Mouse (Mus musculus): Measurements from ENCODE around the gene Afmid. TPM values are rescaled to one million over a fixed set of nuclear protein-coding genes. Genes with fewer than 3 reads are reported as not detected.
A peak's percentile ranks its signal among the peaks of the same experiment; 100 is the strongest.
"Not testable (repeated sequence)": the region's sequence is repeated elsewhere in the genome, so short reads cannot be mapped to it uniquely, and the experiment has no call there.

The Afmid gene
- total RNA-seq, 2 experiments from 2014 or later, result 3.8 to 4.0 TPM

DNA sequence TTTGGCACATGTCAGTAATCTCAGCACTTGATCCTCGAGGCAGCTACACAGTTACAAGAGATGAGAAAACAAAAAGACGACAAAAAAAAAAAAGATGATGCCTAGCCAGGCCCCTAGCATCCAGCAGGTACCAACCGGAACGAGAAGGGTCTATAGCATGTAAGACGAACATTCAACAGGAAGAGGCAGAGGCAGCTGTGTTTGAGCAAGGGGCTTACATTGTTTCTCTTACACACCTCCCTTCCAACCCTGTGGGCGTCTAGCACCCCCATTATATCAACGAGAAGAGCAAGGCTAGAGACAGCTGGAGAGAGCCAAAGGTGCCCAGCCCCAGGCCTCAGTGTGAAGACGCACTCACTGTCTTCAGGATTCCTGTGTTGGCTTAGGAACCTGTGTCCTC lies 1.2 kb downstream of the Afmid start:
- no peak for DNase-seq

DNA sequence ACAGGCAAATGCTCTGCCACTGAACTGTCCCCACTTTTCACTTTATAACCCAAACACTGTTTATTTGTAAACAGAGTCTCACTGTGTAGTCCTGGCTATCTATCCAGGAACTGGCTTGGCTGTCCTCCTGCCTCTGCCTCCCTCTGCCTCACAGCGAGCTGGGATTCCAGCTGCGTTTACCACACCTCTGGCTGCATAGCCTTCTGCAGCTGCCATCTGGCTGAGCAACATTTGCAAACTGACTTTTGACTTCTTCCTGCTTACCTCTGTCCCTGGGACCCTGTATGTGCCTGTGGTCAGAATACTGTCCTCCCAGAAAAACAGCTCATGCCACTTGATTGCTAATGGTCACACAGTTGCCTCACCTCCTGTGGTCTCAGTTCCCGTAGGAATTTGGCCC lies 1.7 kb downstream of the Afmid start:
- DNase-seq, result no peak

DNA sequence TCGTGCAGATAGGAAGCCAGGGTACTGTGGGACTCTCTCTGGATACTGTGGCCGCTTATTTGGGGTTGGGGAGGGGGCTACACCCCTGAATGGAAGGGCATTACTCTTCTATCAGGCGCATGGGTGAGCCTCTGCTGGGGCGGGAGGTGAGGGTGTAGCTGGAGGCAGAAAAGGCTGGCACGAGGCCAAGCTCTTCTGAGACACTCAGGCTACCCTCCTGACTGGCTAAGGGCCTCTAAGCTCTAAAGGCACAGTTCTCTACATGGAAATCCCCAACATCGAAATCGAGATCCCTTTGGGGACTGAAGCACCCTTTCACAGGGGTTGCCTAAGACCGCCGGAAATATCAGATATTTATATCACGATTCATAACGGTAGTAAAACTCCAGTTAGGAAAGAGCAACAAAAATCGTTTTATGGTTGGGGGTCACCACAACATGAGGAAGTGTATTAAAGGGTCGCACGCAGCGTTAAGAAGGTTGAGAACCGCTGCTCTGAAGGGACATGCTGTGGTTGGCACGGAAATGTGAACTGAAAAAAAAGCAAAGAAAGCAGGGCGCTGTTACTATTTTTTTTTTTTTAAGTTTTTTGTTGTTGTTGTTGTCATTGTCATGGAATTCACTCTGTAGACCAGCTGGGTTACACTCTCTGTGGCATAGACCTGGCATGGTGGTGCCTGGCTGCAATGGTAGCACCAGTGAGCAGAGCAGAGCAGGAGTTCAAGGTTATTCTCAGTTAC lies 2.6 kb downstream of the Afmid start:
- DNase-seq, result no peak

DNA sequence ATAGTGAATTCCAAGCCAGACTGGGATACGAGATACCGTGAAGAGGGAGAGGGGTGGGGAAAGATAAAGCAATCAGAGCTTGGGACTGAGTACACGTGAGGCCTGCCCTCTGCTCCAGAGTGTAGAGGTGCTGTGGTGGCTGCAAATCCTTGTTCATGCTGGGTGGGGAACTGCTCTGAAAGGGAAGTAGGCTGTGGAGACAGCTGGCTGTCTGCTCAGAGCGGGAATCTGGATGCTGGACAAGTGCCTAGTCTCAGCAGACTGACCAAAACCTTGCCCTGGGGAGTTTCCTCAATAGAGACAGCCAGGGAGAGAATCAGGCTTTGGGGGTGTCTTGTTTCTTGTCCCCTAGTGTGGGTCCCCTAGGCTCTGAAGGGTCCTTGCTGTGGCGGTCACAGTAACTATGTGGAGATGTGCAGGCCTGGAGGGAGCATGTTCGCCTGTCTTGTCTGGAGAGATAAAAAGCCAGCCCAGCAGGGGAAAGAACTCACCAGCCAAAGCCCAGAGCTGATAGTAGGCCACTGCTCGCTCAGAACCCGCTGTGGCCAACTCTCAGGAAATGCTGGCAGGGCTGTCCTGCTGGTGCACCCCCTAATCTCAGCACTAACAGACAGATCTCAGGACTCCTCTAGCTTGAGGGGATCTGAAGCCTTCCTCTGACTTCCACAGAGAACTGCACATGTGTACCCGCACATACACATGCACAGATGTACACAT lies 3.3 kb downstream of the Afmid start:
- DNase-seq, result no peak

DNA sequence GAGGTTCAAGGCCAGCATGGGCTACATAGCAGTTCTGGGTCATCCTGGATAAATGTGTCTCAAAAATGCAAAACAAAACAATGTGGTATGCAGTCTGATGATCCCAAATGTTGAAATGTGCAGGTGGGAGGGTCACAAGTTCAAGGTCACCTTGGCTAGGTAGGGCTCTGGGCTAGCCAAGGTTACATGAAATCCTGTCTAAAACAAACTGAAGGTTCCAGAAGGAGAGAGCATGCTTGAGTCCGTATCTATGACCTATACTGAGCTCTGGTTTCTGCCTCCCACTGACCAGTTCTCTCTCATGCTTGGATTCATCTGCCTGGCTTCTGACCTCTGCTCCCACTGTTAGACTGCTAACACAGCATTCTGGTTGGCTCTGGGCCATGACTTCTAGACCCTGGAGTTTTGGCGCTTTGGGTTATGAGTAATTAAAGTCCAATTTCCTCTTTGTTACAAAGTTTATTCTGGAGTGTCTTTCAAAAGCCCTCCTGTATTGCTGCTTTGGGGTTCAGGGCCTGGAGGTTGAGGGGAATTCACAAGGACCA lies 4.0 kb downstream of the Afmid start:
- no peak for DNase-seq

DNA sequence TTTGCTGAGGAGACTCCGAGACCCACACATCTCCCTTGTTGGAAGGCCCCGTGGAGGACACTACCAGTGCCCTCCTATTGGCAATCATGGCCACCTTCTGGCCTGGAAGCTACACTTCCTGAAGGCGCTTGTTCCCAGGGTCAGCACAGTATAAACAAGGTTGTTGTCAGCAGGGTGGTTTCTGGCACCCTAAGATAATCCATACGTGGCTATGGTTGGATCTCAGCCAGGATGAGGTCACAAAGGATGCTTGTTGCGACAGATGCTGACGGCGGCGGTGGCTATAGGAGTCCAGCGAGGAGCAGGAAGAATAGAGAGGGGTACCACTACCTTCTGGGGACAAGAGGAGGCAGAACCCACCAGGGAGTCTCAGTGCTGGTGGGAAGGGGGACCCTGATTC lies 4.7 kb downstream of the Afmid start:
- no peak for DNase-seq

DNA sequence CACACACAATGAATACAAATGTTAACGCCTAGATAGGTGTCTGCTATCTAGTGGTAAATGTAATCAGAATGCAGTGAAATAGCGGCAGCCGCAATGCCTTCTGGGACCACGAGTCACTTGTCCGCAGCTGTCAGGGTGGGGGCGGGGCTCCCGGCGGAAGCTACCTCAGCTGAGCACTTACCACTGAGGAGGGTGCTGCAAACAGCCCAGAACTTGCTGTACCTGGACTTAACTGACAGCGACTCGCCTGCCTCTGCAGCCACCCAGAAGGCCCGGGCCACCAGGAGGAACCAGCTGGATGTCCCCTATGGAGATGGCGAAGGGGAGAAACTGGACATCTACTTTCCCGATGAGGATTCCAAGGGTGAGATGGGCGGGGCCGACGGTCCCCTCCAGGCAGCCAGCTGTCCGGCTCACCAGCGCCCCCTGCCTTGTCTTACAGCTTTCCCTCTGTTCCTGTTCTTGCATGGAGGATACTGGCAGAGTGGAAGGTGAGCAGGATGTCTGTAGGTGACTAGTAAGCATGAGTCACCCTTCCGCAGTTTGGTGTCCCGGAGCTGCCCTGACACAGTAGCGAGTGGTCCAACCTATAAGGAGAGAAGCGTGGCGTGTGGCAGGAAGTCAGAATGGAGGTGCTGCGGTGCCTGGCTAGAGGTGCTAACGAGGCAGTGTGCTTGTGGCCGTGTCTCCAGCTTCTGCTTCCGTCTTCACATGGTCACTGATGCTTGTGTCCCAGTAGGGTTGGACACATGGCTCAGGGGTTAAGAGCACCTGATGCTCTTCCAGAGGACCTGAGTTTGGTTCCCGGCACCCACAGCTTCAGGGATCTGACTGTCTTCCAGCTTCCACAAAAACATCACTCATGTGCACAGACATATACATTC lies 6.6 kb downstream of the Afmid start:
- DNase-seq, result peak; percentile 51 to 62

DNA sequence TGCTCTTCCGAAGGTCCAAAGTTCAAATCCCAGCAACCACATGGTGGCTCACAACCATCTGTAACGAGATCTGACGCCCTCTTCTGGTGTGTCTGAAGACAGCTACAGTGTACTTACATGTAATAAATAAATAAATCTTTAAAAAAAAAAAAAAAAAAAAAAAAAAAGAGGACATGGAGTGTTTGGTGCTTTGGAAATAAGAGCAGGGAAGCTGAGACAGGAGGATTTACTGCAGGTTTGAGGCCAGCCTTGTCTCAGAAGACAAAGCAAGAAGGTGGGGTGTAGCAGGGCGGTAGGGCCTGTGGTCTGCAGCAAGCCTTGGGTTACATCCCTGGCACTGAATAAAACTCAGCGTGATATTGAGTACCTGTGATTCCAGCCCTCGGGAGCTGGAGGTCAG lies 7.8 kb downstream of the Afmid start:
- DNase-seq, result not testable (repeated sequence)

DNA sequence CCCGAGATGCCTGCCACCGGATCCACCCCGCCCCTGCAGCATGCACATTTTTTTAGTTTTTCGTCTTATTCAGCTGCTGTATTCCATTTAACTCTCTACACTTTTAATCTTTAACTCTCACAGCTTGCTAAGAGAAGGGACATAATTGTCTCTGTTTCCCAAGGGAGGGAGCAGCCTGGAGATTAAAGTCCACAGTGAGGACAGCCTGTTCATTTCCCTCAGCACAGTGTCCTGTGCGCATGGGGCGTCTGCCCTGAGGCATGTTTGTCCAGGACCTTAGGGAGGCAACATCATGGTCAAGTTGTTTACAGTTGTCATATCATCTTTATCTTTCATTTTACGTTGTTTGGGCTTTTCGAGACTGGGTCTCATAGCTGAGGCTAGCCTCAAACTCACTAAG lies 8.4 kb downstream of the Afmid start:
- DNase-seq, result no peak

DNA sequence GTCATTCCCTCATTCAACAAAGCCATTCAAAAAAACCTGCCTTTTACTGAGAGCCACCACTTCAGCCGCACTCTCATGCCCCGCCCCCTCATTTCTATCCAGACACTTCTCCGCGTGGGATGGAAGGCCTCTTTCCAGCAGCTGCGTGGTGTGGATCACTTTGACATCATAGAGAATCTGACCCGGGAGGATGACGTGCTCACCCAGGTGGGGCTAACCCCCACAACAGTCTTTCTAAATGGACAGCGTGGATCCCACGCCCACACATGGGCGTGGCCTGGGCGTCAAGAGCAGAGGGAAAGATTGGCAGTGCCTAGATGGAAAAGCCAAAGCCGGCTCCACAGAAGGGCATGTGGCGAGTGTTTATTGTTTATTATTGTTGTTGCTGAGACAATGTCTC lies 10.6 kb downstream of the Afmid start:
- no peak for DNase-seq

DNA sequence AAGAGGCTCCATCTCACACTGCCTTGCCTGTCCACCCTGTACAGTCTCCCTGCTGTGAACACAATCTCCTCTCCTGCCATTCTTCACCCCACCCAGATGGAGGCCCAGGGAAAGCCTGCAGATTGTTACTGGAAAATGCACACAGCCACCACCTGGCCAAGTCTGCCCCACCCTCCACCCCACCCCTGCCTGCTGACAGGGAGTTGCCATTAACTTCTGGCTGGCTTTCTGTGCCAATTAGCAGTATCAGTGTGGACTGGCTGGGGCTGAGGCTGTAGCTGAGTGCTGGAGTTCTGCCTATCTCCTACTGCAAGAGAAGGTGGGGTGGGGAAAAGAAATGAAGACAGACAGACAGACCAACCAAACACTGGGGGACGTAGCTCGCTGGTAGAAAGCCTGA lies 12.8 kb downstream of the Afmid start:
- DNase-seq, result no peak

DNA sequence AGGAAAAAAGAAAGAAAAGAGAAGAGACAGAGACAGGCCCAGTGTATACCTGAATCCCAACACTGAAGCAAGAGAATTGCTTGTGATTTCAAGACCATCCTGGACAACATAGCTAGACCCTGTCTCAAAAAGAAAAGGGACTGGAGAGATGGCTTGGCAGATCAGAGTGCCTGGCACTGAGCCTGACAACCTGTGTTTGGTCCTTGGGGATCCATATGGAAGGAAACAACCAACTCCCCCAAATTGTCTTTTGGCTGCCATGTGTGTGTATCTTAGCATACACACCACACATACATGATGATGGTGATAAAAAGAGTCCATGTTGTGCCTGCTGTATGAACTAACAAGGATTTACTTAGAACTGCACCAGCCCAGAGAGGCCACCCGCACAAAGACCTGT lies 13.3 kb downstream of the Afmid start:
- no peak for DNase-seq

DNA sequence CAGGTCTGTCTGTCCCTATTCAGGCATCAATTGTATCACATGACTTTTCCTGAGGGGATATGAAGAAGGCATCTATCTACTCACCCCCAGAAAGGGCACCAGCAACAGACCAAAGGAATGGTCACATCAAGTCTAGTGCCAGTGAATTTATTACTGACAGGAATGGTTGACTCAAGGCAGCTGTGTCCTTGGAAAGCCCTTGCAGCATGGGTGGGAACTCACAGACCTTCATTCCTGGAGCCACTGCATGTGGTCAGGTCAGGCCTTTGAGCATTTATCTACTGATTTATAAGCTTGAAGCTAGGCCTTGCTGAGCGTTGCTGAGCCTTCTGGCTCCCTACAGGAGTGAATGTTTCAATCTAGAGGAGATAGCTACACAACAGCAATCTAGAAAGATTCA lies 15.2 kb downstream of the Afmid start:
- DNase-seq, result no peak

DNA sequence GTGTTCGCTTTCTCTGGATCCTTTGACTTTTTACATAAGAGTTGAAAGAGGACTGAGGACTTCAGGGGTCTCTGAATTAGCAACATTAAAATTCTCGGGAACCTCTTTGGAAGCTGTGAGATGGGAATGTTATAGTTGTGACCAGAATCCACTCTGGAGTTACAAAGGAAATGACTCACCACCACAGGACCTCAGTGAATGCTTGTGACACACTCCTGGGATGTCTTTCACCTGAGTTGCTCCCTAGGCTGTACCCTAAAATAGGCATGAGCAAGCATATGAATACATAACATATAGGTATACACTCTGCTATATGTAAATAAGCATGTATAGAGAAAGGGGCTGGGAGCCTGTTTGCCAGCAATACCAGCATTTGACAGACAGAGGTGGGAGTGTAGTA lies 17.7 kb downstream of the Afmid start:
- DNase-seq, result no peak

DNA sequence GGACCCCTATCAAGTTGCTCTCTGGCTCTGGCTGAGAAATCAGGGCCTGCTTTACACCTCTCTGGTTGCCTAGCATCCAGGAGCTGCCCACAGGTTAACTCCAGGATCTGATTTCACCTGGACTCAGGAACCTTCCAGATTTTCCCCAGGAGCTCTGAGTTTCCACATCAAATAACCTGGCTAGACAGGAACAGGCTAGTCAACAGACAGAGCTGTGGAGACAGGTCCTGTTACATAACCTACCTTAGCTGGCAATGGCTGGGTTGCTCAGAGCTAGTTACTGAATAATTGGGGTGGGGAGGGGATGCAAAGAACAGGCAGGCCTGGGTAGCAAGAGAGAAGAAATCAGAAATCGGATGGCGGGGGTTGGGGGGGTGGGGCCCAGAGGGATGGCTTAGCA lies 19.3 kb downstream of the Afmid start:
- no peak for DNase-seq

DNA sequence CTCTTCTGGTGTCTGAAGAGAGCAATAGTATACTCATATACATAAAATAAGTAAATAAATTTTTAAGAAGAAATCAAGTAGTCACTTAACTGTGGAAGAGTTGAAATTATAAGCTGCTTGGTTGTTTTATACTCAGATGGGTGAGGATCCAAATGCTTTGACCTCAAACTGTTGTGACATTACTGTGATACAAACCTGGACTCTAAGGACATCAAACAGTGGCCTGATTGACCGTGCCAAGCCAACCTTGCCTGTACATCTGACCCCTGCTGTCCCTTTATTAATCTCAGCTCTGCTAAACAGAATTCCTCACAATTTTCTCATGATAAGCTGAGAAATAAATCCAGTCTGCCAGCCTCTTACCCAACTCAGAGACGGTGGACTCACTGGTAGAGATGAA lies 19.9 kb downstream of the Afmid start:
- DNase-seq, result no peak

DNA sequence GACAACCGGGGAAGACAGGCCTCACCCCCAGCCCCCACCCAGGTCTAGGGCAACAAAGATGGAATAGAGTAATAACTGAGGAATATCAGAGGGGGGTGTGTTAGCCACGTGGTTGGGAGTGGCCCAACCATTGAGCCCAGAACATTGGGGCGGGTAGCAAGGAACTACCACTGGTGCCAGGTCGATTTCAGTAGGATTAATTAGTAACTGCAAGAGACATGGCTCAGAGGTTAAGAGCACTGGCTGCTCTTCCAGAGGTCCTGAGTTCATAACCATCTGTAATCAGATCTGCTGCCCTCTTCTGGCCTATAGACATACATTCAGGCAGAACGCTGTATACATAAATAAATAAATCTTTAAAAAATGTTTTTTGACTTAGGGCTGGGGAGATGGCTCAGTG lies 20.9 kb downstream of the Afmid start:
- no peak for DNase-seq

DNA sequence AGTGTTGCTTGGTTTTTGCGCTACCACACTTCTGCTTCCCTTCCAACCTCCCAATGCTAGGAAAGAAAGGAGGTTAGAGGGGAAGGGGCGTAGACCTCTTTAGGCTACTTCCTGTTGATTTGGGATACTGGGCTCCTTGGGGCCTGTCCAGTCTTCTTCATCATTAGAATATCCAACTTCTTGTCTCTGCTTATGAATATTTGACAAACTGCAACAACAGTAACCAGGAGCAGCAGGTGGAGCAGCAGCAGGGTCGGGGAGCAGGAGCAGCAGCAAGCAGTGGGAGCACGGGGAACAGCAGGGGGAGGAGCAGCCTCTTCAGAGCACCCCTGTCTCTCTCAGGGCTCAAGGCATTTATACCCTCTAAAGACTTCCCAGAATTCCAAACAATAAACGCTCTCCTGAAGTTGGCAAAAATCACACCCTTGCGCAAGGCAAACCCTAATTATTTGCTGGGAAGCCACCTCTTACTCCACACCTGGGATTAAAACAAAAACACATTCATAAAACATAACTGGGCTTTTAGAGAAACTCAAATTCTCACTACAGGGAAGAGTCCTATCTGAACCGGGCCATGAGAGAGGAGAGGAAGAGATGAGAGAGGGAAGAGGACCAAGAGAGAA lies 22.0 kb downstream of the Afmid start:
- no peak for DNase-seq

DNA sequence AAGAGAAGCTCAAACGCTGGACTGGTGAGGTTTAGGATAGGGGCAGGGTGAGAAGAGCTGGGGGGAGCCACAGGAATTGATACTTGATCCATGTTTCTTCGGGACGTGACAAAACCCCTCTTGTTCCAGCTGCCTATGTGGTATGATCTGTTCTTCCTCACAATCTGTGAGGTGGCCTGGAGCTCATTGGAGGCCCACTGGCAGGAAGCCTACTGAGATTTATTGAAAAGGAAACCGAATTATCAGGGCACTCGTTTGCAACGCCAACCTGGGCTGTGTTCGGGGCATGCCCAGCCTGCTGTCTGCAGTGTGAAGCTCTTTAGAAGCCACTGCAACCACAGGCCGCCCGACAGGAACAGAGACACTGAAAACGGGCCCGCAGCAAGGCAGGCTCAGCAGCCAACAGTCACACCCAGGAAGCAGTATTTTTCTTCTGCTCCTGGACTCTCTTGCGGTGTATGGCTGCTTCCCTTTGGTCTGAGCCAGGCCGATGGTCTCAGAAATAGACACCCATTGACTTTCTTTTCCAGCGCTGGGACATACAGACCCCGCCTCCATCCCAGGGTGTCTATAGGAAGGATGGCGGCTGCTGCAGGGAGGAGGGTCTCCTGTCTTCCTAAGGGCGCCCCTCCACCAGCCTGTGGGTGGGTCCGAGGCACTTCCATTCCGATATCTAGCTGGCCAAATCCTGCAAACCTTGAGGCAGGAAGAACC lies 22.7 kb downstream of the Afmid start:
- DNase-seq, result peak in 1 of 2 experiments; percentile 60

DNA sequence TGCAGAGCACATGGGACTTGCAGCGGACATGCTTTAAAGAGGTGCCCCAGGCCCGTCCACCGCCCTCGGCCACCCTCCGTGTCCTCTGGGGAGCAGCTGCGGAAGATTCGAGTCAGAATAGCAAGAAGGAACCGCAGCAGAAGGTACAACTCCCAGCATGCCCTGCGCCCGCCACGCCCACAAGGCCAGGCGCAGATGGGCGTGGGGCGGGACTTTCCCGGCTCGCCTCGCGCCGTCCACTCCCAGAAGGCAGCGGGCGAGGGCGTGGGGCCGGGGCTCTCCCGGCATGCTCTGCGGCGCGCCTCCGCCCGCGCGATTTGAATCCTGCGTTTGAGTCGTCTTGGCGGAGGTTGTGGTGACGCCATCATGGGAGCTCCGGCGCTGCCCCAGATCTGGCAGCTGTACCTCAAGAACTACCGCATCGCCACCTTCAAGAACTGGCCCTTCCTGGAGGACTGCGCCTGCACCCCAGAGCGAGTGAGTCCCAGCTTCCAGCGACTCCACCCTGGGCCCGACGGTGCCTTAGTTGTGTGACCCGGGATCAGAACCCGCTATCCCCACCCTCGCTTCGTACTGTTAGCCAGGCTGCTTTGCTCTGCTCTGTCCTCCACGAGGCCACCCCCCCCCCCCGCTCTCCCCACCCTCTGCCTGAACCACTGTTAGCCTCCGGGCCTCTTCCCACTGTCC lies 23.4 kb downstream of the Afmid start, which contains the start of gene Birc5:
TSS of gene Birc5 (plus strand) at position 267 of the 687 bp plus-strand sequence.
- DNase-seq, result peak; percentile 94 to 95

DNA sequence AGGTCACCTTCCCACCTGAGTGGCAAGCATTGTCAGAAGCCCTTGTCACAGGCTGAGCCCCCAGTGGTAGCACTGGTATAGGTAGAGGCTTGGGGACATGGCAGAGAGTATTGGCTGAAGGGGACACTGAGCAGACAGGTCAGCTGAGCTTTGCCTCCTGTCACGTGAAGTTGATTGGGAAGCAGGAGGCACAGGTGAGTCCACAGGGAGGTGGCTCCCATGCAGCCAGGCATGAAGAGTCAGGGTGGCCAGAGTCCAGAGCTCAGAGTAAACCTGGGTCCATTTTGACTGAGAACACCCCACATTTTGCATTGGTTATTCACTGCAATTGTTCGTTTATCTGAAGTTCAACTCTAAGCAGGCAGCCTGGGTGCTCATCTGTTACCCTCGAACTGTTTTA lies 27.2 kb downstream of the Afmid start:
- no peak for DNase-seq
